Comparison of ENCODE assay signal across 18 mouse cellular contexts in the genomic region with DNA sequence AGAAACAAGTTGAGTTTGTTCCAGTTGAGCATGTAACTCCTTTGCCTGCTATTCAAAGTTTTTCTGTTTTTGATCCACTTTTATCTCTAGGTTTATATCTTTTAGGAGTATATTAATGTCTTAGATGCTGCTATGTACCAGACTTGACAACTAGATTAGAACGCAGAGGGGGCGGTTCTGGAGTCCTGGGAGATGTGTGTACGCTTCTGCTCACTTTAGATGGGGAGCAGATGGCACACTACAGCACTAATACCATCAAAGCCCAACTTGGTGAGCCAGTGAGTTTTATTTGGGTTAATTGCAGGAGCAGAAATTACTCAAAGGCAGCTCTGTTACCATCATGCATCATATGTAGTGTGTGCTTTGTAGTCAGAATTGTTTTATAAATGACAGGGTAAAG.
DNase-seq lines count a peak whose midpoint lies in the region; ATAC-seq lines count a peak whose summit lies in the region.
"Had no signal": no experiment of that assay in that cellular context is flagged by ENCODE, and none has a peak within 500 bp of the region (broad histone marks: within the 10 kb centered on the region; RNA-seq: fewer than 3 reads in every experiment).

No protein-coding gene starts in this region.

- 85% methylated on average over 3 of the region's 3 CpGs for WGBS in hindbrain, embryonic 12.5 days

- no peaks in the 10 kb centered on the region for H3K9me3 ChIP-seq in hindbrain, embryonic 12.5 days (replicated peaks)
- H3K9me3 ChIP-seq: forebrain, embryonic 12.5 days; G1E; heart, embryonic 10.5 days; liver, embryonic 15.5 days; midbrain, embryonic 10.5 days had no signal

- no peak overlapping the region for H3K4me2 ChIP-seq in hindbrain, embryonic 12.5 days (replicated peaks)
- H3K4me2 ChIP-seq: forebrain, embryonic 12.5 days; liver, embryonic 15.5 days had no signal

- H3K27ac ChIP-seq in hindbrain, embryonic 12.5 days: no peak overlapping the region
- H3K27ac ChIP-seq: forebrain, embryonic 12.5 days; heart, embryonic 10.5 days; liver, embryonic 15.5 days; macrophage; midbrain, embryonic 10.5 days; stomach, postnatal 0 days had no signal

- no peaks in the 10 kb centered on the region for H3K27me3 ChIP-seq in hindbrain, embryonic 12.5 days
- H3K27me3 ChIP-seq: forebrain, embryonic 12.5 days; liver, embryonic 15.5 days had no signal

- no peak overlapping the region for H3K4me3 ChIP-seq in hindbrain, embryonic 12.5 days
- H3K4me3 ChIP-seq: forebrain, embryonic 12.5 days; heart, embryonic 10.5 days; liver, embryonic 15.5 days; midbrain, embryonic 10.5 days had no signal

- no peak for DNase-seq in frontal cortex, postnatal 14 days (ENCODE audit: low spot score in 2 of 2)
- peak; percentile 59 to 64 for DNase-seq in right cerebral cortex, postnatal 10 days (ENCODE audit: low spot score in 2 of 2)
- DNase-seq in right cerebral cortex, postnatal 4 days: no peak
- peak; percentile 45 to 84 for DNase-seq in left cerebral cortex, postnatal 25 days (ENCODE audit: low spot score in 2 of 2)
- no peak for DNase-seq in ovary, postnatal 10 days (ENCODE audit: low spot score)
- DNase-seq: adrenal gland, postnatal 25 days; kidney, adult 2 months; kidney, postnatal 14 days; thymus, postnatal 14 days had no signal

- peak; percentile 93 for ATAC-seq in frontal cortex, adult (ENCODE audit: low TSS enrichment)
- ATAC-seq in hindbrain, embryonic 12.5 days (ENCODE audit: low FRiP score): no peak

- intact Hi-C loops in left cerebral cortex, postnatal 25 days (cut with DNase I): loop anchor here (5.0 kb wide), 1 partner anchor 75 kb away; a partner anchor contains a TSS

- no peak overlapping the region for H3K9ac ChIP-seq in hindbrain, embryonic 12.5 days
- H3K9ac ChIP-seq: forebrain, embryonic 12.5 days; liver, embryonic 15.5 days had no signal

- no peaks in the 10 kb centered on the region; the same call in 1 of the 2 replicates for H3K36me3 ChIP-seq in hindbrain, embryonic 12.5 days
- H3K36me3 ChIP-seq: forebrain, embryonic 12.5 days; heart, embryonic 10.5 days had no signal

- no peaks in the 10 kb centered on the region for H3K4me1 ChIP-seq in hindbrain, embryonic 12.5 days
- H3K4me1 ChIP-seq: forebrain, embryonic 12.5 days; heart, embryonic 10.5 days; midbrain, embryonic 10.5 days had no signal

Comparison
In these comparisons a context has a peak if more than half of its experiments do, and no peak if none do; other contexts are left out.
1. DNase-seq: peak in right cerebral cortex, postnatal 10 days (2 of 2) and left cerebral cortex, postnatal 25 days (2 of 2); none in frontal cortex, postnatal 14 days (0 of 2), right cerebral cortex, postnatal 4 days (single experiment) and ovary, postnatal 10 days (single experiment).